Mouse (Mus musculus) liver, embryonic 12.5 days (tissue): ENCODE measurements around the gene Guca2b. TPM values are rescaled to one million over a fixed set of nuclear protein-coding genes. Genes with fewer than 3 reads are reported as not detected.

Source experiments
- ATAC-seq: fragments of 200-750 bp; cut with Nextera tagmentation; 2 replicates; pipeline ENCODE4 v1.8.0; 2017; ENCODE audit warnings: moderate number of reproducible peaks, mild to moderate bottlenecking, moderate library complexity
- H3K27ac ChIP-seq: fragments of 300-500 bp; sonication (generic); 2 replicates; pipeline ENCODE4 v1.5.1; 2016; ENCODE audit warnings: mild to moderate bottlenecking
- H3K27me3 ChIP-seq: fragments of 300-500 bp; sonication (generic); replicated peaks from 2 replicates; pipeline ENCODE4 v1.6.1; 2016; ENCODE audit warnings: mild to moderate bottlenecking, moderate library complexity
- H3K36me3 ChIP-seq: fragments of 300-500 bp; sonication (generic); 2 replicates; pipeline ENCODE4 v1.6.1; 2016; ENCODE audit warnings: mild to moderate bottlenecking, moderate library complexity
- H3K4me1 ChIP-seq: fragments of 300-500 bp; sonication (generic); 2 replicates; pipeline ENCODE4 v1.6.1; 2016
- H3K4me2 ChIP-seq: fragments of 300-500 bp; sonication (generic); 2 replicates; pipeline ENCODE4 v1.6.1; 2016; ENCODE audit warnings: mild to moderate bottlenecking, moderate library complexity
- H3K4me3 ChIP-seq: fragments of 300-500 bp; sonication (generic); 2 replicates; pipeline ENCODE4 v1.5.1; 2016; ENCODE audit warnings: mild to moderate bottlenecking, moderate library complexity
- H3K9ac ChIP-seq: fragments of 300-500 bp; sonication (generic); 2 replicates; pipeline ENCODE4 v1.6.1; 2016; ENCODE audit warnings: mild to moderate bottlenecking, moderate library complexity
- H3K9me3 ChIP-seq: fragments of 300-500 bp; sonication (generic); replicated peaks from 2 replicates; pipeline ENCODE4 v1.6.1; 2016; ENCODE audit warnings: mild to moderate bottlenecking, moderate library complexity
- WGBS: fragments of 180-500 bp; shearing (Covaris S2); methylation state at CpG from one replicate; pipeline ENCODE4 v1.1.7; 2016; ENCODE audit not compliant: insufficient replicate concordance; 5-methylcytosine and 5-hydroxymethylcytosine counted together
- polyA plus RNA-seq: library from polyadenylated mRNA; unstranded; fragments of >200 nt; fragmentation: Nextera tagmentation; extraction: Ambion mirVana; gene quantifications from 2 replicates; pipeline ENCODE4 v1.2.1, GENCODE M21; 2016

Guca2b gene
- 0.29 TPM in 1 of 2 replicates, not detected in the other for polyA plus RNA-seq

DNA sequence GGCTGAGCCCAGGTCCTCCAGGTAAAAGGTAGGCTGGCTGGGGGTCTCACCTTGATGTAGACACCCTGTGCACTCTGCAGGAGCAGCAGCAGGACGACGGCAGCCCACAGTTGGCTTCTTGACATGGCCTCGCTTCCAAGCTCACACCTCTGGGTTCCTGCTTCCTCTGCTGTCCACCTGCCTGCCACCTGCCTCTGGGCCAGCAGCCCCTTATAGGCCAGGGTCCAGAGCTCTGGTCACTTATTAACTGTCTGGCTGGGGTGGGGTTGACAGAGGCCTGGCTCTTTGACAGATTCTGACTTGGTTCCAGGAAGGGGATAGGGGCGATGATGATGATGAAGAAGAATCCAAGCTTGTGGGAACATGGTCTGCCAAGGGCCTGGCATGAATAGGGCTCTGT is at the start of gene Guca2b:
Gene Guca2b (minus strand): TSS at position 224 of the 400 bp plus-strand sequence.
- Histone ChIP-seq H3K27ac (no peak within 1 kb of the TSS), H3K4me2 (no peak within 1 kb of the TSS), H3K36me3 (no peaks in the 10 kb centered on the region), H3K4me1 (no peaks in the 10 kb centered on the region), H3K27me3 (no peaks in the 10 kb centered on the region), H3K4me3 (no peak within 1 kb of the TSS), H3K9ac (no peak within 1 kb of the TSS), H3K9me3 (no peaks in the 10 kb centered on the region)
- WGBS = 67% methylated on average over 4 of the region's 4 CpGs
- no peak for ATAC-seq

- Histone ChIP-seq H3K36me3 (no peaks in the 10 kb centered on the region), H3K4me3 (no peak overlapping the region), H3K4me1 (no peaks in the 10 kb centered on the region), H3K4me2 (no peak overlapping the region), H3K9ac (no peak overlapping the region), H3K27me3 (no peaks in the 10 kb centered on the region), H3K9me3 (no peaks in the 10 kb centered on the region), H3K27ac (no peak overlapping the region)
- 44% methylated on average over 3 of the region's 3 CpGs for WGBS
- no peak for ATAC-seq
These were observed 49.0 kb upstream of the Guca2b start for GRCm38 (mm10) chr4:119707751-119708150.

- H3K27me3 ChIP-seq = no peaks in the 10 kb centered on the region
- 57% methylated on average over 5 of the region's 5 CpGs for WGBS
- H3K36me3 ChIP-seq = no peaks in the 10 kb centered on the region
- no peaks in the 10 kb centered on the region for H3K4me1 ChIP-seq
- H3K4me2 ChIP-seq = no peak overlapping the region
- no peak for ATAC-seq
- no peak overlapping the region for H3K9ac ChIP-seq
- no peaks in the 10 kb centered on the region for H3K9me3 ChIP-seq
- no peak overlapping the region for H3K27ac ChIP-seq
- H3K4me3 ChIP-seq = no peak overlapping the region
These were observed 48.6 kb upstream of the Guca2b start for GRCm38 (mm10) chr4:119707326-119707725.

DNA sequence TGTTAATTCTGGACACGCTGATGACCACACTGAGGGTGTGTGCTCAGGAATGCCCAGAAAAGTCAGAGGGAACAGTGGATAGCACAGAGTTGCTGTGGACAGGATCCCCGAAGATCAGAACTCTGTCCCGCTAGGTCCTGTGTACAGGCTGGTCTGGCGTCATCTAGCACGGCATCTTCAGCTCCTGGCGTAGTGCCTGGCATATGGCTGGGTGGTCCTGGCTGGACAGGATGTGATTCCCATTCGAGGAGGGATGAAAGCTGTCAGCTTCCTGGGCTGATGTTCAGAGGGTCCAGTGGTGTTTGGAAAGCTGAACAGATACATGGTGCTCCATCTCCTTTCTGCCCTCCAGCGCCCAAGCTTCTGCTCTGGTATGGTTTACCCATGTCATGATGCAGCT is 45.2 kb upstream of the Guca2b start:
- 69% methylated on average over 8 of the region's 8 CpGs for WGBS
- ATAC-seq = no peak

GRCm38 (mm10) chr4:119701269-119701954 is 42.7 kb upstream of the Guca2b start:
- H3K9me3 ChIP-seq = no peaks in the 10 kb centered on the region
- H3K4me1 ChIP-seq = no peaks in the 10 kb centered on the region
- H3K4me2 ChIP-seq = no peak overlapping the region
- no peak overlapping the region for H3K4me3 ChIP-seq
- WGBS = 70% methylated on average over 11 of the region's 11 CpGs
- ATAC-seq = no peak
- no peaks in the 10 kb centered on the region for H3K27me3 ChIP-seq
- no peak overlapping the region for H3K9ac ChIP-seq
- no peak overlapping the region for H3K27ac ChIP-seq
- H3K36me3 ChIP-seq = no peaks in the 10 kb centered on the region

More for the DNA sequence above, 45.2 kb upstream of the Guca2b start:
- H3K4me3 ChIP-seq = no peak overlapping the region
- H3K9me3 ChIP-seq = no peaks in the 10 kb centered on the region
- no peak overlapping the region for H3K27ac ChIP-seq
- no peak overlapping the region for H3K9ac ChIP-seq
- H3K4me2 ChIP-seq = no peak overlapping the region
- H3K4me1 ChIP-seq = no peaks in the 10 kb centered on the region
- H3K27me3 ChIP-seq = no peaks in the 10 kb centered on the region
- H3K36me3 ChIP-seq = no peaks in the 10 kb centered on the region

GRCm38 (mm10) chr4:119698339-119698738 is 39.6 kb upstream of the Guca2b start:
- WGBS = 43% methylated on average over 2 of the region's 2 CpGs
- H3K27ac ChIP-seq = no peak overlapping the region
- no peak overlapping the region for H3K4me3 ChIP-seq
- H3K27me3 ChIP-seq = no peaks in the 10 kb centered on the region
- no peak overlapping the region for H3K4me2 ChIP-seq
- H3K9ac ChIP-seq = no peak overlapping the region
- H3K9me3 ChIP-seq = no peaks in the 10 kb centered on the region
- H3K36me3 ChIP-seq = no peaks in the 10 kb centered on the region
- no peak for ATAC-seq
- H3K4me1 ChIP-seq = no peaks in the 10 kb centered on the region

DNA sequence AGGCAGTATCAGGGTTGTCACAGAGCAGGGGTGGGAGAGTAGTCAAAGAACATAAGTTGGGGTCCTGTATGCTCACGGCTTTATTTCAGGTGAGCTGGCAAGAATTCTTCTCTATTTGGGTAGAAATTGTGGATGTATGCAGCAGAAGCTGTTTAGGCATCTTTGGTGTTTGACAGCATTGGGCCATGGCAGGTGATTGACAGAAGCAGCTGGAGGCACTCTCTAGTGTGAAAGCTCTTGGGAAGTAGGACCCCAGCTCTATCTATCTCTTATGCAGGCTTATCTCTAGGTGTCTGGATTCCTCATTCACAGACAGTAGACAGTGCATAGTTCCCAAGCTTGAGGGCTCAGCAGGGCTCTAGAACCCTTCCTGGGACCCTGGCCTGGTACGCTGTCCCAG is 27.0 kb upstream of the Guca2b start:
- H3K9ac ChIP-seq = no peak overlapping the region
- WGBS = 68% methylated on average over 2 of the region's 2 CpGs
- H3K36me3 ChIP-seq = no peaks in the 10 kb centered on the region
- no peak overlapping the region for H3K4me3 ChIP-seq
- H3K4me2 ChIP-seq = no peak overlapping the region
- no peaks in the 10 kb centered on the region for H3K27me3 ChIP-seq
- no peak for ATAC-seq
- H3K4me1 ChIP-seq = no peaks in the 10 kb centered on the region
- H3K27ac ChIP-seq = no peak overlapping the region
- no peaks in the 10 kb centered on the region for H3K9me3 ChIP-seq

- ATAC-seq = no peak
- H3K36me3 ChIP-seq = no peaks in the 10 kb centered on the region
- H3K9me3 ChIP-seq = no peaks in the 10 kb centered on the region
- no peak overlapping the region for H3K4me3 ChIP-seq
- H3K27me3 ChIP-seq = no peaks in the 10 kb centered on the region
- 44% methylated on average over 5 of the region's 5 CpGs for WGBS
- H3K4me2 ChIP-seq = no peak overlapping the region
- H3K4me1 ChIP-seq = no peaks in the 10 kb centered on the region
- H3K27ac ChIP-seq = no peak overlapping the region
- H3K9ac ChIP-seq = no peak overlapping the region
These were observed 23.8 kb upstream of the Guca2b start for GRCm38 (mm10) chr4:119682596-119682995.

DNA sequence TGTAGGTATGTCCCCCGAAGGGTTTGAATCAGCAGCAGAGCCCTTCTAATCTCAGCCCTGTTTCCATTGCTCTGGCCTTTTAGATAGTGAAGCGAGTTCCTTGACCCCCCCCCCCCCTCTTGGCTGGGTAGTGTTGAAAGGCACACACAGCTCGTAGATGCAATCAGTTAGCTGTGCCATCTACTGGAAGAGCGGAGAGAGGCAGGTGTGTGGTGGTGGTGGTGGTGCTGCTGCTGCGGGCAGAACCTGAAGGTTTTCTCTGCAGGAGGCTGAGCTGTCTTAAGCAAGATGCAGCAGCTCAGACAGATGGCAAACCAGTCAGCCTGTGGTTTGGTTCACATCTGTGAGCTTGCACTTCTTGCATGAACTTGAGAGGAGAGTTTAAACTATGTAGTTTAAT is 13.9 kb upstream of the Guca2b start:
- Histone ChIP-seq H3K9ac (no peak overlapping the region), H3K4me2 (no peak overlapping the region), H3K27ac (no peak overlapping the region), H3K27me3 (peaks cover 2% of the 10 kb centered on the region; the same call in 1 of the 2 replicates), H3K36me3 (no peaks in the 10 kb centered on the region), H3K4me3 (no peak overlapping the region), H3K9me3 (no peaks in the 10 kb centered on the region), H3K4me1 (no peaks in the 10 kb centered on the region)
- no peak for ATAC-seq
- WGBS = 23% methylated on average over 5 of the region's 5 CpGs

GRCm38 (mm10) chr4:119671164-119671563 is 12.4 kb upstream of the Guca2b start:
- H3K9ac ChIP-seq = no peak overlapping the region
- H3K4me1 ChIP-seq = no peaks in the 10 kb centered on the region
- H3K27me3 ChIP-seq = 0 out of 2 replicates have a peak, but pooled peaks cover 2% of the 10 kb centered on the region
- H3K4me3 ChIP-seq = no peak overlapping the region
- no peaks in the 10 kb centered on the region for H3K9me3 ChIP-seq
- H3K36me3 ChIP-seq = no peaks in the 10 kb centered on the region
- WGBS = 71% methylated on average over 9 of the region's 9 CpGs
- ATAC-seq = no peak
- H3K27ac ChIP-seq = no peak overlapping the region
- H3K4me2 ChIP-seq = no peak overlapping the region

DNA sequence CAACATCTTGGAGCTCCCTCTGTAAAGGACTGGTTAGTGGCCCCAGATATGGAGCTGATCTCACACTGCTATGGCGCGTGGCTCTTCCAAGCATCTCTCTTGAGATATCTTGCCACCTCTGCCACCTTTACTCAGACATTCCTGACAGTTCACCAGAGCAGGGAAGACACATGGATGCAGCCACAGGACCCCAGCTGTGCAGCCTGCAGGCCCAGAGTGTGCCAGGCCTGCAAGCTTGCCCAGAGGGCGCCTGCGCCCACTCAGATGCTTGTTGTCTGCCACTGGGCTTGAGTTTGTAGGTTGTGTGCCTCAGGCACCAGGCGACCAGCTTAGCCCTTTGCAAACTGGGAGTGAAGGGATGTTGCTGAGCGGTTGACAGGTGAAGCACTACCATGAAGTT is 12.0 kb upstream of the Guca2b start:
- Histone ChIP-seq H3K4me2 (no peak overlapping the region), H3K4me1 (no peaks in the 10 kb centered on the region), H3K9ac (no peak overlapping the region), H3K36me3 (no peaks in the 10 kb centered on the region), H3K4me3 (no peak overlapping the region), H3K27me3 (0 out of 2 replicates have a peak, but pooled peaks cover 2% of the 10 kb centered on the region), H3K27ac (no peak overlapping the region), H3K9me3 (no peaks in the 10 kb centered on the region)
- no peak for ATAC-seq
- WGBS = 71% methylated on average over 6 of the region's 6 CpGs

DNA sequence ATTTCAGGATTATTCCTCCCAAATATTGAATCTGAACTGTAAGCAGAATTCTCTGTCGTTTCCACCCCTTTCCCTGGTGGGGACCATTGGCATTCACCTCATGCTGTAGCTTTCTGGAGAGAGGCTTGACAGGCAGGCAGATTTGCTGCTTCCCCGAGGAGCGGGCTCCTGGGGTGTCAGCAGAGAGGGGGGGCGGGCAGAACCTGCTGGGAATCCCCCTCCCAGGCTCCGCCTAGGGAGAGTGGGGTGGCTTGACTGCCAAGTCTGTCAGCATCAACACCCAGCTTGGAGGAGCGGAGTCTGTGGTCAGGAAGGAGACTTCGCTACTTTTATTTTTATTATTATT is 11.4 kb upstream of the Guca2b start:
- Histone ChIP-seq H3K4me2 (no peak overlapping the region), H3K9me3 (no peaks in the 10 kb centered on the region), H3K9ac (no peak overlapping the region), H3K27me3 (0 out of 2 replicates have a peak, but pooled peaks cover 5% of the 10 kb centered on the region), H3K4me1 (no peaks in the 10 kb centered on the region), H3K4me3 (no peak overlapping the region), H3K27ac (no peak overlapping the region), H3K36me3 (no peaks in the 10 kb centered on the region)
- 43% methylated on average over 7 of the region's 7 CpGs for WGBS
- no peak for ATAC-seq
